Mouse (Mus musculus) limb, embryonic 14.5 days (tissue): ENCODE results near the gene Tbc1d23. TPM values are rescaled to one million over a fixed set of nuclear protein-coding genes. Genes with fewer than 3 reads are reported as not detected.

Experiments
- ATAC-seq: fragments of 200-750 bp; cut with Nextera tagmentation; 2 replicates; pipeline ENCODE4 v1.8.0; 2017; ENCODE audit warnings: low read depth, moderate number of reproducible peaks, moderate TSS enrichment; ENCODE audit not compliant: low FRiP score
- DNase-seq: peaks from one replicate; pipeline ENCODE4 v3.0.0-alpha.2; 2015; ENCODE audit warnings: low spot score
- H3K27ac ChIP-seq: fragments of 300-500 bp; sonication (generic); replicated peaks from 2 replicates; pipeline ENCODE4 v1.5.1; 2014; ENCODE audit warnings: low read depth, mild to moderate bottlenecking, low read length, moderate library complexity, mixed read lengths
- H3K27me3 ChIP-seq: fragments of 300-500 bp; sonication (generic); 2 replicates; pipeline ENCODE4 v1.6.1; 2014; ENCODE audit warnings: low read length, mixed read lengths; ENCODE audit not compliant: control insufficient read depth, insufficient read depth
- H3K36me3 ChIP-seq: fragments of 300-500 bp; sonication (generic); 2 replicates; pipeline ENCODE4 v1.6.1; 2014; ENCODE audit warnings: mild to moderate bottlenecking, low read length, moderate library complexity, mixed read lengths; ENCODE audit not compliant: control insufficient read depth, insufficient read depth
- H3K4me1 ChIP-seq: fragments of 300-500 bp; sonication (generic); 2 replicates; pipeline ENCODE4 v1.6.1; 2014; ENCODE audit warnings: antibody characterized with exemption, low read length, mixed read lengths; ENCODE audit not compliant: control insufficient read depth, insufficient read depth
- H3K4me2 ChIP-seq: fragments of 300-500 bp; sonication (generic); replicated peaks from 2 replicates; pipeline ENCODE4 v1.6.1; 2014; ENCODE audit warnings: low read depth, mild to moderate bottlenecking, low read length, moderate library complexity; ENCODE audit not compliant: severe bottlenecking
- H3K4me3 ChIP-seq: fragments of 300-500 bp; sonication (generic); replicated peaks from 2 replicates; pipeline ENCODE4 v1.5.1; 2014; ENCODE audit warnings: low read length
- H3K9ac ChIP-seq: fragments of 300-500 bp; sonication (generic); 2 replicates; pipeline ENCODE4 v1.6.1; 2014; ENCODE audit warnings: mild to moderate bottlenecking, low read depth, low read length, moderate library complexity; ENCODE audit not compliant: severe bottlenecking
- H3K9me3 ChIP-seq: fragments of 300-500 bp; sonication (generic); 2 replicates; pipeline ENCODE4 v1.6.1; 2016; ENCODE audit warnings: low read length; ENCODE audit not compliant: control insufficient read depth
- POLR2A ChIP-seq: fragments of 200-500 bp; IDR thresholded peaks from 2 replicates; pipeline ENCODE4 v1.8.0; 2012; ENCODE audit warnings: inconsistent platforms, mild to moderate bottlenecking, moderate library complexity, borderline replicate concordance; ENCODE audit not compliant: insufficient read depth, insufficient read length; ENCODE audit errors: extremely low read depth
- WGBS: fragments of 180-500 bp; shearing (Covaris S2); extraction: QIAGEN DNeasy Blood & Tissue Kit; methylation state at CpG from one replicate; pipeline ENCODE4 v1.1.7; 2014; 5-methylcytosine and 5-hydroxymethylcytosine counted together
- polyA plus RNA-seq, 2 experiments: library from polyadenylated mRNA; depleted of rRNA in 1 of 2; stranded (reverse) in 1 of 2; unstranded in 1 of 2; fragments of >200 nt; fragmentation: Nextera tagmentation in 1 of 2; extraction: Ambion mirVana in 1 of 2; gene quantifications; 2 replicates each; pipeline versions ENCODE4 v1.2.1 to v1.2.3; 2012 to 2014

Tbc1d23 gene
- polyA plus RNA-seq, 2 experiments: 38.9 to 51.5 TPM

DNA sequence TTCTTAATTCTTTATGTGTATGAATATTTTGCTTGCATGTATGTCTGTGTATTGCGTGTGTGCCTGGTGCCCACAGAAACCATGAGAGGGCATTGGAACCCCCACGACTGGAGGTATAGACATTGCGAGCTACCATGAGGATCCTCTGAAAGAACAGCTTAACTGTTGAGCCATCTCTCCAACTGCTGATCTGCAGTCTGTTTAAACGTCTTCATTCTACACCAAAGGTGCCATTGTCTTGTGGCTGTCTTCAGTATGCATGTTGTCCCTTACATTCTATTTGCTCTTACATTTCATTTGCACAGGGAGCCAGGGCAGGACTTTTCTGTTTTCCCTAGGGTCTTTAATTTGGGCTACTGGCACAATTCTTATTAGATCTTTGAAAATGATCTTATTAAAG lies 19.7 kb upstream of the Tbc1d23 start:
- Histone ChIP-seq H3K9ac (no peak overlapping the region), H3K36me3 (no peaks in the 10 kb centered on the region), H3K9me3 (peaks cover 3% of the 10 kb centered on the region; the same call in 1 of the 2 replicates), H3K27ac (no peak overlapping the region), H3K27me3 (no peaks in the 10 kb centered on the region), H3K4me3 (no peak overlapping the region), H3K4me1 (0 out of 2 replicates have a peak, but pooled peaks cover 2% of the 10 kb centered on the region), H3K4me2 (no peak overlapping the region)
- 86% methylated on average over 4 of the region's 4 CpGs for WGBS
- ATAC-seq (no peak), DNase-seq (no peak)
- TF ChIP-seq POLR2A: no peak

DNA sequence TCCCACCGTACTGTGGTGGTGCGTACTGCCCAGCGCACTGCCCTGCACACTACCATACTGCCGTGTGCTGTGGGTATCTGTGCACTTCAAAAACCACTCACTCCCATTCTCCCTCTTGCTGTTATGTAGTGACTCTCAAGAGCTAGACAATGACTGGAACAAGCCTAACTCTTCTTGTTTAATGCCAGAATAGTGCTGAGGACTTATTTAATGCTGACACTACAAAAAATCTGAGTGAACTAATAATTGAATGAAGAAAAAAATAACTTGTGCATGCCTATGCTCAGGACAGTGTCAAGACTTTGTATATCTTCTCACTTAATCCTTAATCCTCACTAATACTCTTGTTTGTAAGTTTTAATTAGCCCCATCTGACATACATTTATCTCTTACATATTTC lies 16.2 kb upstream of the Tbc1d23 start:
- 95% methylated on average over 4 of the region's 4 CpGs for WGBS
- no peaks in the 10 kb centered on the region for H3K27me3 ChIP-seq

DNA sequence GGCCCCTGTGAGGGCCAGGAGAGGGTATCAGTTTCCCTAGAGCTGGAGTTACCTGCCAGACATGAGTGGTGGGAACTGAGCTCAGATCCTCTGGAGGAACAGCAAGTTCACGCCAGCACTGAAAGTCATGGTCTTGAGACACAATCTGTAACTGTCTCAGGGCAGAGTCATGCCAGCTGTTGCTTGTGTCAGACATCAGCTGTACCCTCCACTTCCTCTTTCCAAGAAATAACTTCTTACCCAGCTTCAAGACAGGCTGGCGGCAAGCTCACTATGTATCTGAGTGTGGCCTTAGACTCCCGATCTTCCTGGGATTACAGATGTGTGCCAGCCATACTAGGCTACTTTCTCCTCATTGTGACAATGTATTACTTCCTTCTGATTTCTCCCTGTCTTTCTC lies 15.3 kb upstream of the Tbc1d23 start:
- Histone ChIP-seq H3K4me3 (no peak overlapping the region), H3K9ac (no peak overlapping the region), H3K27ac (no peak overlapping the region), H3K27me3 (no peaks in the 10 kb centered on the region), H3K36me3 (no peaks in the 10 kb centered on the region), H3K9me3 (peaks cover 3% of the 10 kb centered on the region; the same call in 1 of the 2 replicates), H3K4me1 (peaks cover 10% of the 10 kb centered on the region; the same call in 1 of the 2 replicates), H3K4me2 (no peak overlapping the region)
- no peak for ATAC-seq
- 92% methylated on average over 3 of the region's 3 CpGs for WGBS
- DNase-seq: no peak
- no peak for TF ChIP-seq POLR2A

More for the DNA sequence above, 16.2 kb upstream of the Tbc1d23 start:
- DNase-seq (no peak), ATAC-seq (no peak)
- H3K36me3 ChIP-seq: no peaks in the 10 kb centered on the region
- H3K4me3 ChIP-seq: no peak overlapping the region
- H3K4me2 ChIP-seq: no peak overlapping the region
- no peak overlapping the region for H3K9ac ChIP-seq
- H3K9me3 ChIP-seq: peaks cover 3% of the 10 kb centered on the region; the same call in 1 of the 2 replicates
- H3K4me1 ChIP-seq: peaks cover 11% of the 10 kb centered on the region; the same call in 1 of the 2 replicates
- H3K27ac ChIP-seq: no peak overlapping the region
- no peak for TF ChIP-seq POLR2A

- no peak for TF ChIP-seq POLR2A
- DNase-seq (peak; percentile 91), ATAC-seq (peak; percentile 82)
- Histone ChIP-seq H3K27ac (no peak overlapping the region; the same call in 1 of the 2 replicates), H3K9ac (no peak overlapping the region), H3K4me1 (peaks cover 9% of the 10 kb centered on the region; the same call in 1 of the 2 replicates), H3K9me3 (no peaks in the 10 kb centered on the region), H3K4me3 (no peak overlapping the region), H3K36me3 (no peaks in the 10 kb centered on the region), H3K27me3 (no peaks in the 10 kb centered on the region), H3K4me2 (no peak overlapping the region)
- 6% methylated on average over 6 of the region's 6 CpGs for WGBS
Observed at GRCm38 (mm10) chr16:57243858-57244248, 12.5 kb upstream of the Tbc1d23 start.

DNA sequence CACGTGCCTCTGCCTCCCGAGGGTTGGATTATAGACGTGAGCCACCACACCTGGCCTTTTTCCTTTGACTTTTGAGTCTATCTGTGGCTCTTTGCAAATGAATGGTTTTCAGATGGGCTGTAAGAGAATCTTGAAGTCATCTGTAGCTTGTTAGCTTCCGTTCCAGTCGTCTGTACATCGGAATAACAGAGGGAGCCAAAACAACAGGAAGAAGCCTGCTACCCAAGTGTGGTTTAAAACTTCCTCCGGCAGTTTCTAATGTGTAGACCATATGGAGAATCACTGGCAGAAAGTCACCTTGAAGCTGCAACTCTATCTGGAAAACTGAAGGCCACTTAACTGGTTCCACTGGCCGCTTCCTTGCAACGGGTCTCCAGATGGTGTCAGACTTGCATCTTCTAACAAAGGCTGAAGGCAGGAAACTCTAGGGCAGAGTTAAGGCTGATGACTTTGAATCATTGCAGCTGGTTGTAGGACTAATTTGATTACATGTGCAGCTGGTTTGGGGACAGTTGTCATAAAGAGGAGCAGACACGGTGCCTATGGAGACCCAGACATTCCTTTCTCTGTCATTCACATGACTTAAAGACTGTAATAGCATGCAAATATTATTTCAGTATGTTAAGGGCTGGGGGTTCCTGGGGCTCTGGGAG lies 12.0 kb upstream of the Tbc1d23 start:
- H3K4me1 ChIP-seq: peaks cover 9% of the 10 kb centered on the region; the same call in 1 of the 2 replicates
- H3K9me3 ChIP-seq: no peaks in the 10 kb centered on the region
- H3K9ac ChIP-seq: no peak overlapping the region
- no peak overlapping the region for H3K4me2 ChIP-seq
- no peak overlapping the region; the same call in 1 of the 2 replicates for H3K27ac ChIP-seq
- no peaks in the 10 kb centered on the region for H3K36me3 ChIP-seq
- no peaks in the 10 kb centered on the region for H3K27me3 ChIP-seq
- H3K4me3 ChIP-seq: no peak overlapping the region
- DNase-seq (peak; percentile 57), ATAC-seq (peak; percentile 77)
- no peak for TF ChIP-seq POLR2A
- 20% methylated on average over 10 of the region's 10 CpGs for WGBS
